In the genomic region with DNA sequence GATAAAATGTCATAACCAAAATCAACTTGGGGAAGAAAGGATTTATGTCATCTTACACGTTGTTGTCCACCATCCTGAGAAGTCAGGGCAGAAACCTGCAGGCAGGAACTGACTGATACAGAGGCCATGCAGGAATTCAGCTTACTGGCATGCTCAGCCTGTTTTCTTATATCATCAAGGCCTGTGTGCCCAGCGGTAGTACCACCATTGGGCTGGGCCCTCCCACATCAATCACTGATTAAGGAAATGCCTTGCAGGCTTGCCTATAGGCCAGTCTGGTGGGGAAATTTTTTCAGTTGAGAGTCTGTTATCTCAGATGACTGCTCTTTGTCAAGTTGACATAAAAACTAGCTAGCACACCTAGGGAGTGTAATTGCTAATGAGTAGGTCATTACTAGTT, we compare ENCODE assay signal across 22 mouse cellular contexts. TPM values are rescaled to one million over a fixed set of nuclear protein-coding genes. Genes with fewer than 3 reads are reported as not detected.
DNase-seq lines count a peak whose midpoint lies in the region; ATAC-seq lines count a peak whose summit lies in the region.
"Had no signal": no experiment of that assay in that cellular context is flagged by ENCODE, and none has a peak within 500 bp of the region (broad histone marks: within the 10 kb centered on the region; RNA-seq: fewer than 3 reads in every experiment).

No protein-coding gene starts in this region.

- DNase-seq in heart, postnatal 10 days: no peak
- DNase-seq in midbrain, embryonic 11.5 days (ENCODE audit: low spot score, missing footprints): peak; percentile 64
- no peak for DNase-seq in midbrain, embryonic 14.5 days
- DNase-seq in kidney, postnatal 25 days: no peak
- DNase-seq: adrenal gland, postnatal 14 days; cerebellum, adult 11 months; cerebellum, postnatal 10 days; heart, adult 11 months; heart, postnatal 4 days; kidney, adult 9 months; kidney, postnatal 36 days; left cerebral cortex, postnatal 4 days; liver; lung, postnatal 36 days; thymus, postnatal 14 days had no signal

- H3K36me3 ChIP-seq in heart, embryonic 14.5 days (ENCODE audit: control insufficient read depth, insufficient read depth, low read length): no peaks in the 10 kb centered on the region
- no peaks in the 10 kb centered on the region for H3K36me3 ChIP-seq in midbrain, embryonic 11.5 days (ENCODE audit: control insufficient read depth, insufficient read depth, low read length)
- no peaks in the 10 kb centered on the region for H3K36me3 ChIP-seq in midbrain, embryonic 14.5 days (ENCODE audit: control insufficient read depth, insufficient read depth, low read length)
- H3K36me3 ChIP-seq in stomach, embryonic 16.5 days (ENCODE audit: control insufficient read depth, insufficient read depth, low read length): no peaks in the 10 kb centered on the region
- H3K36me3 ChIP-seq: forebrain, embryonic 12.5 days; midbrain, embryonic 12.5 days had no signal

- H3K4me3 ChIP-seq in heart, embryonic 14.5 days (ENCODE audit: control insufficient read depth in 1 of 2, insufficient read depth in 1 of 2, low read depth in 1 of 2, low read length in 2 of 2): no peak overlapping the region
- H3K4me3 ChIP-seq in midbrain, embryonic 11.5 days (ENCODE audit: low read depth, low read length): no peak overlapping the region
- H3K4me3 ChIP-seq in midbrain, embryonic 14.5 days (replicated peaks; ENCODE audit: low read depth, low read length): no peak overlapping the region
- H3K4me3 ChIP-seq in stomach, embryonic 16.5 days (replicated peaks; ENCODE audit: low read length): no peak overlapping the region
- H3K4me3 ChIP-seq: forebrain, embryonic 12.5 days; left cerebral cortex, adult 2 months; midbrain, embryonic 12.5 days; myocyte had no signal

- 21% methylated on average over 2 of the region's 2 CpGs for WGBS in heart, embryonic 14.5 days
- WGBS in midbrain, embryonic 11.5 days: 67% methylated on average over 2 of the region's 2 CpGs
- WGBS in midbrain, embryonic 14.5 days: 64% methylated on average over 2 of the region's 2 CpGs
- WGBS in stomach, embryonic 16.5 days: 39% methylated on average over 2 of the region's 2 CpGs

- H3K4me1 ChIP-seq in heart, embryonic 14.5 days (ENCODE audit: control insufficient read depth in 2 of 2, insufficient read depth in 2 of 2, low read length in 2 of 2): peaks cover 19 to 45% of the 10 kb centered on the region in 2 experiments
- H3K4me1 ChIP-seq in midbrain, embryonic 11.5 days (ENCODE audit: control insufficient read depth, insufficient read depth, low read length): no peaks in the 10 kb centered on the region
- H3K4me1 ChIP-seq in midbrain, embryonic 14.5 days (ENCODE audit: control insufficient read depth, insufficient read depth, low read length): peaks cover 16% of the 10 kb centered on the region
- H3K4me1 ChIP-seq in stomach, embryonic 16.5 days (ENCODE audit: control insufficient read depth, insufficient read depth, low read length): peaks cover 30% of the 10 kb centered on the region

- H3K27me3 ChIP-seq in heart, embryonic 14.5 days (ENCODE audit: control insufficient read depth, insufficient read depth, low read length): no peaks in the 10 kb centered on the region
- no peaks in the 10 kb centered on the region for H3K27me3 ChIP-seq in midbrain, embryonic 11.5 days (ENCODE audit: control insufficient read depth, insufficient read depth, low read length)
- no peaks in the 10 kb centered on the region for H3K27me3 ChIP-seq in midbrain, embryonic 14.5 days (ENCODE audit: control insufficient read depth, insufficient read depth, low read length)
- no peaks in the 10 kb centered on the region for H3K27me3 ChIP-seq in stomach, embryonic 16.5 days (ENCODE audit: control insufficient read depth, insufficient read depth, low read length)
- H3K27me3 ChIP-seq: forebrain, embryonic 12.5 days; midbrain, embryonic 12.5 days had no signal

- no peak overlapping the region for H3K4me2 ChIP-seq in heart, embryonic 14.5 days (ENCODE audit: low read length)
- no peak overlapping the region for H3K4me2 ChIP-seq in midbrain, embryonic 11.5 days
- no peak overlapping the region for H3K4me2 ChIP-seq in midbrain, embryonic 14.5 days (ENCODE audit: low read length)
- no peak overlapping the region for H3K4me2 ChIP-seq in stomach, embryonic 16.5 days (ENCODE audit: low read depth, low read length)
- H3K4me2 ChIP-seq: forebrain, embryonic 12.5 days; midbrain, embryonic 12.5 days had no signal

- peak overlapping the region; percentile 10 to 43; a peak in 1 of 4 replicates for H3K27ac ChIP-seq in heart, embryonic 14.5 days (replicated peaks in 1 of 2; ENCODE audit: control insufficient read depth in 1 of 2, insufficient read depth in 1 of 2, low read depth in 2 of 2, low read length in 2 of 2)
- no peak overlapping the region for H3K27ac ChIP-seq in midbrain, embryonic 11.5 days (ENCODE audit: low read depth, low read length)
- H3K27ac ChIP-seq in midbrain, embryonic 14.5 days (replicated peaks; ENCODE audit: low read depth, low read length): no peak overlapping the region
- no peak overlapping the region for H3K27ac ChIP-seq in stomach, embryonic 16.5 days (ENCODE audit: low read length)
- H3K27ac ChIP-seq: forebrain, embryonic 12.5 days; left cerebral cortex, adult 2 months; midbrain, embryonic 12.5 days had no signal

- H3K9ac ChIP-seq in heart, embryonic 14.5 days (ENCODE audit: low read length): no peak overlapping the region
- H3K9ac ChIP-seq in midbrain, embryonic 11.5 days (ENCODE audit: low read length): no peak overlapping the region
- no peak overlapping the region for H3K9ac ChIP-seq in midbrain, embryonic 14.5 days (replicated peaks; ENCODE audit: low read length)
- no peak overlapping the region for H3K9ac ChIP-seq in stomach, embryonic 16.5 days (ENCODE audit: low read length)
- H3K9ac ChIP-seq: forebrain, embryonic 12.5 days; midbrain, embryonic 12.5 days had no signal

- ATAC-seq in heart, embryonic 14.5 days (ENCODE audit: insufficient number of reproducible peaks, insufficient read depth, low FRiP score, low read depth): peak; percentile 65; the same call in 1 of the 2 replicates
- no peak for ATAC-seq in midbrain, embryonic 11.5 days (ENCODE audit: low FRiP score)
- ATAC-seq in midbrain, embryonic 14.5 days (ENCODE audit: low FRiP score, low TSS enrichment): no peak
- ATAC-seq in common myeloid progenitor, adult 5-6 weeks (replicated peaks; ENCODE audit: low read depth, poor library complexity, severe bottlenecking): 0 out of 2 replicates have a peak, but pooled peaks have one; percentile 20
- 0 out of 2 replicates have a peak, but pooled peaks have one; percentile 58 for ATAC-seq in stomach, embryonic 16.5 days (ENCODE audit: insufficient read depth, low FRiP score)

- no peaks in the 10 kb centered on the region for H3K9me3 ChIP-seq in heart, embryonic 14.5 days (ENCODE audit: control insufficient read depth, low read length)
- no peaks in the 10 kb centered on the region for H3K9me3 ChIP-seq in midbrain, embryonic 11.5 days (ENCODE audit: control insufficient read depth, low read length)
- no peaks in the 10 kb centered on the region for H3K9me3 ChIP-seq in midbrain, embryonic 14.5 days (ENCODE audit: control insufficient read depth, low read length)
- H3K9me3 ChIP-seq in stomach, embryonic 16.5 days (replicated peaks; ENCODE audit: control insufficient read depth, low read length): no peaks in the 10 kb centered on the region
- H3K9me3 ChIP-seq: forebrain, embryonic 12.5 days; midbrain, embryonic 12.5 days had no signal

- intact Hi-C loops in heart, postnatal 10 days (cut with DNase I): no loop called here

RNA-seq across cellular contexts. Expression of a gene that starts 22.5 kb away (rescaled TPM):
- 4.0 and 4.1 TPM in 2 replicates for polyA plus RNA-seq in heart, embryonic 14.5 days (2014; fragmentation: Nextera tagmentation; extraction: Ambion mirVana)
- total RNA-seq in heart, postnatal 10 days (2021): 10 to 100 TPM; 37.1 to 38.4 TPM
- 6.9 and 7.2 TPM in 2 replicates for polyA plus RNA-seq in midbrain, embryonic 11.5 days (2014; fragmentation: Nextera tagmentation; extraction: Ambion mirVana)
- polyA plus RNA-seq in midbrain, embryonic 14.5 days (2014; fragmentation: Nextera tagmentation; extraction: Ambion mirVana): 18.0 and 19.7 TPM in 2 replicates
- 8.3 and 12.4 TPM in 2 replicates for total RNA-seq in common myeloid progenitor, adult 5-6 weeks (2017)
- polyA plus RNA-seq in stomach, embryonic 16.5 days (2015; fragmentation: Nextera tagmentation; extraction: Ambion mirVana): 16.4 and 16.6 TPM in 2 replicates

Comparison
In these comparisons a context has a peak if more than half of its experiments do, and no peak if none do; other contexts are left out.
1. ATAC-seq: peak in heart, embryonic 14.5 days (single experiment), common myeloid progenitor, adult 5-6 weeks (single experiment) and stomach, embryonic 16.5 days (single experiment); none in midbrain, embryonic 11.5 days (single experiment) and midbrain, embryonic 14.5 days (single experiment).
2. H3K27ac ChIP-seq: peak in heart, embryonic 14.5 days (2 of 2); none in midbrain, embryonic 11.5 days (single experiment), midbrain, embryonic 14.5 days (single experiment) and stomach, embryonic 16.5 days (single experiment).